Mouse (Mus musculus): ENCODE measurements around the gene Exosc8.
"Not testable (repeated sequence)": the region's sequence is repeated elsewhere in the genome, so short reads cannot be mapped to it uniquely, and the experiment has no call there.

Gene Exosc8

DNA sequence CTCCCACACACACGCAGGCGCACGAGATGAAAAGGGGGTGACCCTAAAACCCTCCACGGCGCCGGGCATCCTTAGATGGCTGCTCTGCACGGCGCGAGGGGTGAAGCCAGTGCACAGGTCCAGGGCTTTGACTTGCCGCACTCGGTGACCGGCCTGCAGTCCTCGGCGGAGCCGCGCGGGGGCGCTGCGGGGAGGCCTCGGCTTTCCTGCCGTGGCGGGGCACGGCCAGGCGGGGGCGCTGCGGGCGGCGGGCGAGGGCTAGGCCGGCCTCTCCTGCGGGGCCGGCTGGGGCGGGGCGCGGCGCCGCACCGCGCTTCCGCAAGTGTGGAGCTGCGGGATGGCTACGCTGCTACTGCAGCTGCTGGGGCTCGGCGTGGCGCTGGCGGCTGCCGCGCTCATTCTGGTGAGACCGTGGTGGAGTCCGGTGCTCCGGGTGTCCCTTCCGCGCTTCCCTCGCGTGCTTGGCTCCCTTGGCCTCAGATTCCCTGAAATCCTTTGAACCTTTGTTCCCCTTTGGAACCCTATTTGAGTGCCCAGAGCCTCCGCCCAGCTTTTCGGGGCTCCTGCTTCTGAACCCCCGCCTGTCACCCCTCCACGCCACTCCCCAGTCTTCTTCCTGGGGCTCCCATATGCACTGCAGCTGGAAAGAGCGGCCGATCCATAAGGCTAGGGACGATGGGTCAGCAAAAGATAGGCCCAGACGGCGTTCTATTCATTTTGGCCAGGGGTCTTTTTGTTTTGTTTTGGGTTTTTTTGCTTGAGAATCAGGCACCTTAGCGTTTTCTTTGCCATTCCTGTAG, at the start of gene Exosc8, which contains the start of gene Alg5:
Gene Exosc8, minus strand, starts transcription at position 147 of the 800 bp plus-strand sequence.
Gene Alg5, plus strand, starts transcription at position 293 of the 800 bp plus-strand sequence.
- peak; percentile 93 for DNase-seq

- DNase-seq = no peak
These were observed 40.9 kb upstream of the Exosc8 start for GRCm38 (mm10) chr3:54775989-54776631.

DNA sequence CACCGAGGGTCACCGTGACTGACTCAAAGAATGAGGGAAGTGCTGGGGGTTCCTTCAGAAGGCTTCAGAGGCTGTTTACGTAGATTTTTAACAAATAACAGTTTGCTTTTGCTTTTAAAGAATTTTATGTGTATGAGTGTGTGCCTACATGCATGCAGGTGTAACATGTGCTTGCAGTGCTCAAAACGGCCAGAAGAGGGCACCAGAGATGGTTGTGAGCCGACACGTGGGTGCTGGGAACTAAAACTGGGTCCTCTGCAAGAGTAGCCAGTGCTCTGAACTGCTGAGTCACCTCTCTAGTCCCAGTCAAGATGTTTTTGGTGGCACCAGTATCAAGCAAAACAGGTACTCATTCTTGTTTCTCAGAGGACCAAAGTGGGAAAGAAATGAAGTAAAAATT, 38.4 kb upstream of the Exosc8 start:
- DNase-seq = no peak

DNA sequence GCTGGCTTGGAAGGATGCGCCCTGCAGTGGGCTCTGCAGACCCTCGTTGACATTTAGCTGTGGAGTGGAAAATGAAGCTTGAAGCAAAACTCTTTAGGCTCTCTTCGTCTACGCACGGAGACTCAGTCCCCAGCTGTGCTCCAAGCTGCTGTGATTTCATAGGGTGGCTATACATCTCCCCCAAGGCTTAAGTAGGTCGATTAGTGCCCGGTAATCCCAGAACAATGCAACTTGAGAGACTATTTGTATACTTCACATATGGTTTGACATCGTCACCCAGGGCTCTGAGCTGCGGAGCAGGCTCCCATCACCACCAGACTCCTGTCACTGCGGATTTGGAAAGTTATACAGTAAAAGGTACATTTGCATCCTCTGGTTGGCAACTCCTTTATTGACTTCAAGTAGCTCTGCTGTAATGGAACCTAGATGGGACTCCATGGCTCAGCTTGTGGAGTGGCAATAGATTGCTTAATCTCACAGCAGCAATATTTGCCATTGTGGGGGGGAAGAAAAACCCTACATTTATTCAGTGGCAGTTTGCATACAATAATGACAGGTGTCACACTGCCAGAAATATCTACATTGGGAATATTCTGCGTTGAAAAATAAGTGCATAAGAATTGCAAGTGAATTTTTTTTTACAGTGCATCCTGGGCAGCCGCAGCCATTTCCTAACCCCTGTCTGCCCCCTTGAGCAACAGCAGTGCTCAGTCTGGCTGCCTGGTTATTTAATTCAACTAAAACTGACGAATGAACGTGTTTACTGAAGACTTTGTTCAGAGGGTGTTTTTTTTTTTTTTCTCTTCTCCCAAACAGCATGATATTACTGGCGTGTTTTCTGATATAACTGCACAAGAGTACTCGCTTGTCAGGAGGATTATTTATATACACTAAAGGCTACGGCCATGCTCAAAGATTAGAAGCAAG, 34.4 kb upstream of the Exosc8 start:
- no peak for DNase-seq

DNA sequence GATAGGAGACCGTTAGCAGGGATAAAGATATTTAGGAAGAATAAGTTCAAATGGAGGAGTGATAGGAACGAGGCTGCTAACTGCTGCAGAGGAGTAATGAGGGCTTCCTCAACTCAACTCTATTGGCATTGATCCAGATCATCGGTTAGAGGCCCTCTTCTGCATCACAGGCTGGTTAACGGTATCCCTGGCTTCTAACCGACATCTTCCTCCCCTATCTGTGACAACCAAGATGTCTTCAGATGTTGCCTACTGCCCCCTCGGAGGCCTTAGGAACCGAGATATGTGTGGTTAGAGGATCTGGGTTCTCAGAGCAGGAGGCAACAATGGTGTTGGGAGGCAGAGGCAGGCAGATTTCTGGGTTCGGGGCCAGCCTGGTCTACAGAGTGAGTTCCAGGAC, 33.4 kb upstream of the Exosc8 start:
- no peak for DNase-seq

DNA sequence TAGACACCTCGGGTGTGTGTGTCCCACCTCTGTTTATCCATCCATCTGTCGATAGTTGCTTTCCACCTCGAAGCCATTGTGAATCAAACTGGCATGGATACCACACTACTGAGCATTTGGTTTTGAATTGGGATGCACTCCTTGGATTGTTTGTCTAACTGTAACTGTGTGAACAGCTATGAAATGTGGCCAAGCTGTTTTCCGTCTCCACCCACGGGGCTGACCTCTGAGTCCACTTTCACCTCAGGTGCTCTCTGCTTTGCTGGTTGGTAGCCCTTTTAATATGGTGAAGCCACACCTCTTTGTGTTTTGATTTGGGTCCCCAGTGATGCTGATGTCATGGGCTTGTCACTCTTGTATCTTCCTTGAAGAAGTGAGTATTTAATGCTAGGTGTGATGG, 31.6 kb upstream of the Exosc8 start:
- no peak for DNase-seq

- no peak for DNase-seq
These were observed 30.8 kb upstream of the Exosc8 start for GRCm38 (mm10) chr3:54766034-54766433.

DNA sequence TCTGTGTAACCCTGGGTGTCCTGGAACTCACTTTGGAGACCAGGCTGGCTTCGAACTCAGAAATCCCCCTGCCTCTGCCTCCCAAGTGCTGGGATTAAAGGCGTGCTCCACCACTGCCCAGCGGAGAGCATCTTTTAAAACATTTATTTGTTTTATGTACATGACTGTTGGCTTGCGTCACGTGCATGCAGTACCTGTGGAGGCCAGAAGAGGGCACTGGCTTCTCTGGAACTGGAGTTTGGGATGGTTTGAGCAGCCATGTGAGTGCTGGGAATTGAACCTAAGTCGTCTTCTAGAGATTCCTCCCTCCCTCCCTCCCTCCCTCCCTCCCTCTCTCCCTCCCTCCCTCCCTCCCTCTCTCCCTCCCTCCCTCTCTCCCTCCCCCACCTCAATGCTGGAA, 30.3 kb upstream of the Exosc8 start:
- not testable (repeated sequence) for DNase-seq

- DNase-seq = peak; percentile 60
These were observed 29.2 kb upstream of the Exosc8 start for GRCm38 (mm10) chr3:54764418-54764817.

GRCm38 (mm10) chr3:54761258-54761657, 26.1 kb upstream of the Exosc8 start:
- DNase-seq = no peak

- DNase-seq = no peak
These were observed 25.3 kb upstream of the Exosc8 start for GRCm38 (mm10) chr3:54760321-54761115.

GRCm38 (mm10) chr3:54759211-54759610, 24.0 kb upstream of the Exosc8 start:
- no peak for DNase-seq

DNA sequence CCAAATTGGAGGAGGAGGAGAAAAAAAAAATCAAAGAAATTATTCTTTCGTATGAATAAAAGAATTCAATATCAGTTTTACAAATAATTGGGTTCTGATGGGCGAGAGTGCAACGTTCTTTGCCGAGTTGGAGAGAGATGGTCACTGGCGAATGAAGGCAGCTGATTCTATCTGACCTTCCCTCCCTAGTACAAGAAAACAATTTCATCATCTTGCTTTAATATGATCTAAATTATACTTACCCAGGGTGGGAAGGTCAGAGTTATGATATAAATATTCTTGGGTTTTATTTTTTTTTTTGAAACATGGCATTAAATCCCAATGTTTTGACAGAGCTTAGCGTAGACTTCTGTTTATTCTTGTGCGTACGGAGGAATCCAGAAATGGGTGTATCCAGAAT, 22.3 kb upstream of the Exosc8 start:
- DNase-seq = no peak

- DNase-seq = peak; percentile 48
These were observed 20.9 kb upstream of the Exosc8 start for GRCm38 (mm10) chr3:54756058-54756457.

GRCm38 (mm10) chr3:54755145-54756041, 20.2 kb upstream of the Exosc8 start, which contains the start of gene Smad9:
Smad9 (plus strand) TSS chr3:54755582.
- peak; percentile 79 for DNase-seq

- no peak for DNase-seq
These were observed 18.2 kb upstream of the Exosc8 start for GRCm38 (mm10) chr3:54753411-54753810.

DNA sequence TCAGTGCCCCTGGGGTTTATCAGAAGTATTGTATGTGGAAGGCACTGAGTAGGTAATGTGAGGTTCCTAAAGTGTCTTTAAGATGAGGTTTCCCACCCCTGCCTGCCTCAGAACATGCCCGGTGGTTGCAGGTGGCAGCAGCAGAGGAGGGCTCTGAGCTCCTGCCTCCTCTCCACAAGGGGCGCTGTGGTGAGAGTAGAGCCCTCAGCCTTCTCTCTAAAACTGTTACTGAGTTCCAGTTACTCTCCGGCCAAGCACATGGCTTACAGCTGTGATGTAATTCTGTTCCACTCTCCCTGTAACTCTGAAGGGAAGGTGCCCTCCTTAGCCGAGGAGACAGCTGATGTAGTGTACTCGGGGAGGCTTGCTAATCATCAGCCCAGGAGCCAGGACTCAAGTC, 10.6 kb upstream of the Exosc8 start:
- no peak for DNase-seq

- no peak for DNase-seq
These were observed 6.8 kb upstream of the Exosc8 start for GRCm38 (mm10) chr3:54741965-54742364.

GRCm38 (mm10) chr3:54737317-54737716, 2.1 kb upstream of the Exosc8 start:
- no peak for DNase-seq

GRCm38 (mm10) chr3:54736101-54736927, 1.1 kb upstream of the Exosc8 start:
- DNase-seq = peak; percentile 45
